ENCODE assay signal across 16 mouse cellular contexts in the genomic region with DNA sequence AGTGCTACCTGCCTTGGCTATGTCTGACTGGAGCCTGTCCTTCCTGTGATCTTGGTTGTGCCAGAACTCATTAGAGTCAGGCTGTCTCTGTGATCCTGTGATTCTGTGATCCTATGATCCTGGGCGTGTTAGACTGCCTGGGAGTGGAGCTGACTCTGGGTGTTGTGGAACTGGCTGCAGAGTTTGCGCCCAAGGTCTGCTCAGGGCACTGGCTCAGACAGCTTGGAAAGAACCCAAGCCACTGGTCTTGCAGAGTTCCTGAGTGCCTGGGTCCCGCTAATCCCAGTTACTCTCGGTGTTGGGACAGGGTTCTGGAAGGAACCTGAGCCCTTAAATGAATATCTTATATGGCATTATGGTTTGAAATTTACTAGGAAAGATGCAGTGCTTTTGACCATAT.
DNase-seq lines count a peak whose midpoint lies in the region.
"Had no signal": no experiment of that assay in that cellular context is flagged by ENCODE, and none has a peak within 500 bp of the region (broad histone marks: within the 10 kb centered on the region; RNA-seq: fewer than 3 reads in every experiment).

No protein-coding gene starts in this region.

- peak; percentile 22 for DNase-seq in adrenal gland, adult 2 months
- DNase-seq in adrenal gland, postnatal 25 days = no peak
- DNase-seq in heart, adult 18-20 months = peak; percentile 12 to 13
- no peak for DNase-seq in heart, postnatal 14 days
- DNase-seq in heart, adult 9 months (ENCODE audit: low spot score in 2 of 2) = peak; percentile 3
- DNase-seq in heart, postnatal 25 days (ENCODE audit: low spot score) = no peak
- peak; percentile 8 for DNase-seq in brain, adult 2 months (ENCODE audit: low read depth, low spot score)
- DNase-seq: adrenal gland, postnatal 10 days; B cell, adult 2 months; cerebellum, adult 11 months; cerebellum, adult 18-20 months; cerebellum, adult 8-10 months; cerebellum, adult 9-11 months; cerebellum, postnatal 14 days; cerebellum, postnatal 36 days; embryo, embryonic 11 days had no signal

- intact Hi-C loops in heart, postnatal 14 days (cut with DNase I) = no loop called here
- intact Hi-C loops in heart, postnatal 25 days (cut with DNase I) = no loop called here

Comparison
In these comparisons a context has a peak if more than half of its experiments do, and no peak if none do; other contexts are left out.
1. DNase-seq: peak in adrenal gland, adult 2 months (single experiment), heart, adult 18-20 months (2 of 2), heart, adult 9 months (2 of 2) and brain, adult 2 months (single experiment); none in adrenal gland, postnatal 25 days (single experiment), heart, postnatal 14 days (0 of 2) and heart, postnatal 25 days (single experiment).